Mouse (Mus musculus): ENCODE results near the gene Gm17019. TPM values are rescaled to one million over a fixed set of nuclear protein-coding genes. Genes with fewer than 3 reads are reported as not detected.

Gm17019 gene
- not detected in 2 replicates for polyA plus RNA-seq (2012; ENCODE audit: low replicate concordance)

DNA sequence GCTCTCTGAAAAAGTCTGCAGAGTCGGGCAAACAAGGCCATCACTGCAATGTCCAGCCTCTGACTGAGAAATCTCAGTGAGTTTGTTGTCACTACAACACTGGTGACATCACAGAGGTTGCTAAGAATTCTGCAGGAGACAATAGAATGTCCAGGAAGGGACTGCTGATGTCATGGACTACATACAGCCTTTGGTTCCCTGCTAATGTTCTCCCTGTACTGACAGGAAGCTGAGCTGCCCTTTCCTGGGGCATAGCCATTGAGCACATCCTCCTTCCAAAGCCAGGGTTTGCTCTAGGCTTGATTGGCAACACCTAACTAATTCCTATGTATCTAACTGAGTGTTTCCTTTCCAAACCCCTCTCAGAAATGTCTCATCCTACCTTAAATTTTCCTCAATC, at the start of gene Gm17019:
Gene Gm17019 (minus strand): TSS at position 101 of the 400 bp plus-strand sequence.

Other genes starting within 250 kb of the Gm17019 start
- gene Gm9758, start 118.1 kb downstream of the Gm17019 start, polyA plus RNA-seq (2012; ENCODE audit: low replicate concordance) = not detected in 2 replicates
- not detected in 2 replicates for gene Speer4e, start 94.6 kb downstream of the Gm17019 start, polyA plus RNA-seq (2012; ENCODE audit: low replicate concordance)
- gene Gm10354, start 54.1 kb downstream of the Gm17019 start, polyA plus RNA-seq (2012; ENCODE audit: low replicate concordance) = not detected in 2 replicates